Mouse (Mus musculus) MEL (cell line): ENCODE data around the gene 4930579G24Rik.

Experiments used
- CTCF ChIP-seq, 3 experiments: IDR thresholded peaks in 2 of 3; conservative IDR thresholded peaks in 1 of 3; 2 replicates each; pipeline ENCODE4 v1.5.1; 2011 to 2012; ENCODE audit warnings: low read length in 3 of 3, low read depth in 2 of 3, mild to moderate bottlenecking in 2 of 3, improper control_type of control experiment in 1 of 3, inconsistent platforms in 1 of 3, mixed read lengths in 1 of 3, moderate library complexity in 1 of 3; ENCODE audit not compliant: control insufficient read depth in 1 of 3, insufficient read depth in 1 of 3, poor library complexity in 1 of 3, severe bottlenecking in 1 of 3
- EP300 ChIP-seq, 2 experiments: IDR thresholded peaks; 2 replicates each; pipeline ENCODE4 v1.6.1; 2011; ENCODE audit warnings: improper control_type of control experiment in 2 of 2, low read length in 2 of 2, low read depth in 1 of 2, mild to moderate bottlenecking in 1 of 2
- GABPA ChIP-seq: IDR thresholded peaks from 2 replicates; pipeline ENCODE4 v1.6.1; 2012; ENCODE audit warnings: low read depth, mild to moderate bottlenecking, inconsistent platforms, low read length, improper control_type of control experiment, moderate library complexity
- GATA1 ChIP-seq: IDR thresholded peaks from 2 replicates; pipeline ENCODE4 v1.6.1; 2011; ENCODE audit warnings: low read depth, low read length, improper control_type of control experiment
- KAT2A ChIP-seq: conservative IDR thresholded peaks from 2 replicates; pipeline ENCODE4 v1.6.1; 2012; ENCODE audit warnings: low read depth, low read length, improper control_type of control experiment, inconsistent platforms
- MAFK ChIP-seq: IDR thresholded peaks from 2 replicates; pipeline ENCODE4 v1.6.1; 2011; ENCODE audit warnings: low read depth, mild to moderate bottlenecking, low read length, improper control_type of control experiment, borderline replicate concordance
- MAZ ChIP-seq: IDR thresholded peaks from 2 replicates; pipeline ENCODE4 v1.6.1; 2012; ENCODE audit warnings: low read depth, mild to moderate bottlenecking, inconsistent platforms, low read length, improper control_type of control experiment
- POLR2A ChIP-seq, 2 experiments: IDR thresholded peaks; 2 replicates each; pipeline ENCODE4 v1.6.1; 2011 to 2012; ENCODE audit warnings: low read length in 2 of 2, mild to moderate bottlenecking in 2 of 2, control low read depth in 1 of 2, improper control_type of control experiment in 1 of 2, low read depth in 1 of 2, moderate library complexity in 1 of 2; ENCODE audit not compliant: control insufficient read depth in 1 of 2, insufficient read depth in 1 of 2, poor library complexity in 1 of 2
- POLR2AphosphoS2 ChIP-seq: IDR thresholded peaks from 2 replicates; pipeline ENCODE4 v1.6.1; 2011; ENCODE audit warnings: low read length, improper control_type of control experiment
- RAD21 ChIP-seq: IDR thresholded peaks from 2 replicates; pipeline ENCODE4 v1.6.1; 2011; ENCODE audit warnings: mild to moderate bottlenecking, low read depth, low read length, improper control_type of control experiment
- SMC3 ChIP-seq: IDR thresholded peaks from 2 replicates; pipeline ENCODE4 v1.6.1; 2011; ENCODE audit warnings: low read depth, low read length, improper control_type of control experiment
- USF1 ChIP-seq: IDR thresholded peaks from 2 replicates; pipeline ENCODE4 v1.6.1; 2014; ENCODE audit warnings: low read depth, mild to moderate bottlenecking, inconsistent platforms, low read length, improper control_type of control experiment, moderate library complexity
- ZMIZ1 ChIP-seq: IDR thresholded peaks from 2 replicates; pipeline ENCODE4 v1.6.1; 2012; ENCODE audit warnings: low read depth, mild to moderate bottlenecking, inconsistent platforms, low read length, improper control_type of control experiment, moderate library complexity
- ZNF384 ChIP-seq: IDR thresholded peaks from 2 replicates; pipeline ENCODE4 v1.6.1; 2012; ENCODE audit warnings: low read depth, mild to moderate bottlenecking, inconsistent platforms, low read length, improper control_type of control experiment

GRCm38 (mm10) chr3:79589671-79590070 is 39.2 kb upstream of the 4930579G24Rik start:
- no peak for TF ChIP-seq EP300 (IDR thresholded peaks at IDR 0.05; ENCODE audit: low read depth in 1 of 2, low read length in 2 of 2)
- no peak for TF ChIP-seq POLR2A (IDR thresholded peaks at IDR 0.05; ENCODE audit: control insufficient read depth in 1 of 2, insufficient read depth in 1 of 2, low read depth in 1 of 2, low read length in 2 of 2, poor library complexity in 1 of 2)
- no peak for TF ChIP-seq CTCF (IDR thresholded peaks at IDR 0.05 in 2 of 3, conservative IDR thresholded peaks at IDR 0.05 in 1 of 3; ENCODE audit: control insufficient read depth in 1 of 3, insufficient read depth in 1 of 3, low read depth in 2 of 3, low read length in 3 of 3, poor library complexity in 1 of 3, severe bottlenecking in 1 of 3)
- TF ChIP-seq ZMIZ1 = no peak
- no peak for TF ChIP-seq ZNF384
- TF ChIP-seq RAD21 = no peak
- no peak for TF ChIP-seq GABPA
- TF ChIP-seq SMC3 = no peak
- no peak for TF ChIP-seq GATA1
- TF ChIP-seq USF1 = no peak
- no peak for TF ChIP-seq KAT2A
- no peak for TF ChIP-seq POLR2AphosphoS2
- TF ChIP-seq MAZ = no peak
- no peak for TF ChIP-seq MAFK
